ENCODE assay signal across 20 mouse cellular contexts in genomic region chr1:15985579-15985978, GRCm38 (mm10).
DNase-seq lines count a peak whose midpoint lies in the region; ATAC-seq and TF ChIP-seq lines count a peak whose summit lies in the region.
"Had no signal": no experiment of that assay in that cellular context is flagged by ENCODE, and none has a peak within 500 bp of the region (broad histone marks: within the 10 kb centered on the region; RNA-seq: fewer than 3 reads in every experiment).

No protein-coding gene starts in this region.

- no peaks in the 10 kb centered on the region for H3K36me3 ChIP-seq in embryonic facial prominence, embryonic 14.5 days (ENCODE audit: control insufficient read depth, insufficient read depth, low read length)
- no peaks in the 10 kb centered on the region for H3K36me3 ChIP-seq in embryonic facial prominence, embryonic 10.5 days (replicated peaks)
- no peaks in the 10 kb centered on the region for H3K36me3 ChIP-seq in limb, embryonic 13.5 days
- no peaks in the 10 kb centered on the region for H3K36me3 ChIP-seq in limb, embryonic 10.5 days
- no peaks in the 10 kb centered on the region for H3K36me3 ChIP-seq in CH12.LX (replicated peaks in 1 of 2; ENCODE audit: control insufficient read depth in 1 of 2, insufficient read depth in 1 of 2, low read length in 1 of 2)
- H3K36me3 ChIP-seq: embryonic facial prominence, embryonic 13.5 days; forebrain, embryonic 15.5 days had no signal

- H3K27ac ChIP-seq in embryonic facial prominence, embryonic 14.5 days (replicated peaks; ENCODE audit: low read depth, low read length): no peak overlapping the region
- H3K27ac ChIP-seq in embryonic facial prominence, embryonic 10.5 days (replicated peaks): no peak overlapping the region
- peak overlapping the region; percentile 34; the same call in 1 of the 2 replicates for H3K27ac ChIP-seq in limb, embryonic 13.5 days
- H3K27ac ChIP-seq in limb, embryonic 10.5 days: no peak overlapping the region
- H3K27ac ChIP-seq in CH12.LX (ENCODE audit: insufficient read depth, low read depth): no peak overlapping the region
- H3K27ac ChIP-seq: embryonic facial prominence, embryonic 13.5 days; forebrain, embryonic 13.5 days; forebrain, embryonic 15.5 days had no signal

- no peaks in the 10 kb centered on the region for H3K79me2 ChIP-seq in CH12.LX (replicated peaks; ENCODE audit: control insufficient read depth, extremely low read depth, insufficient read depth, poor library complexity, severe bottlenecking)

- no peak for ATAC-seq in embryonic facial prominence, embryonic 14.5 days (ENCODE audit: low read depth)
- ATAC-seq in limb, embryonic 13.5 days (ENCODE audit: low FRiP score, low read depth): peak; percentile 74
- ATAC-seq: CD4-positive, CD25-positive, alpha-beta regulatory T cell, adult 4 months; forebrain, embryonic 13.5 days; forebrain, embryonic 15.5 days; forebrain, postnatal 0 days had no signal

- H3K4me1 ChIP-seq in embryonic facial prominence, embryonic 14.5 days (ENCODE audit: control insufficient read depth, insufficient read depth, low read length): no peaks in the 10 kb centered on the region
- H3K4me1 ChIP-seq in embryonic facial prominence, embryonic 10.5 days: no peaks in the 10 kb centered on the region
- 0 out of 2 replicates have a peak, but pooled peaks cover 6% of the 10 kb centered on the region for H3K4me1 ChIP-seq in limb, embryonic 13.5 days
- no peaks in the 10 kb centered on the region for H3K4me1 ChIP-seq in limb, embryonic 10.5 days
- H3K4me1 ChIP-seq in CH12.LX (ENCODE audit: control insufficient read depth in 1 of 2, insufficient read depth in 2 of 2): peaks cover 0 to 4% of the 10 kb centered on the region in 2 experiments; a peak in 1 of 4 replicates
- H3K4me1 ChIP-seq: embryonic facial prominence, embryonic 13.5 days; forebrain, embryonic 13.5 days; forebrain, embryonic 15.5 days had no signal

- no peak for TF ChIP-seq RAD21 in CH12.LX (IDR thresholded peaks at IDR 0.05; ENCODE audit: low read depth, low read length)

- DNase-seq in embryonic facial prominence, embryonic 14.5 days (ENCODE audit: low spot score): peak; percentile 22
- DNase-seq in embryonic facial prominence, embryonic 10.5 days (ENCODE audit: low spot score): no peak
- no peak for DNase-seq in limb, embryonic 10.5 days (ENCODE audit: low spot score)
- no peak for DNase-seq in CH12.LX (ENCODE audit: extremely low read depth)
- DNase-seq in adrenal gland, postnatal 14 days: no peak
- DNase-seq: adrenal gland, adult 2 months; adrenal gland, postnatal 10 days; adrenal gland, postnatal 36 days; B cell, adult 2 months; cerebellum, adult 11-12 months; cerebellum, adult 2 months; cerebellum, adult 9-10 months; cerebellum, postnatal 10 days; cerebellum, postnatal 25 days; forebrain, postnatal 0 days had no signal

- TF ChIP-seq POLR2A in CH12.LX (IDR thresholded peaks at IDR 0.05; ENCODE audit: low read depth, low read length): no peak

- TF ChIP-seq EP300 in CH12.LX (IDR thresholded peaks at IDR 0.05; ENCODE audit: low read length): no peak

- no peaks in the 10 kb centered on the region for H3K27me3 ChIP-seq in embryonic facial prominence, embryonic 14.5 days (replicated peaks; ENCODE audit: control insufficient read depth, insufficient read depth, low read length)
- H3K27me3 ChIP-seq in embryonic facial prominence, embryonic 10.5 days (replicated peaks; ENCODE audit: low read depth, poor library complexity, severe bottlenecking): no peaks in the 10 kb centered on the region
- no peaks in the 10 kb centered on the region for H3K27me3 ChIP-seq in limb, embryonic 13.5 days
- no peaks in the 10 kb centered on the region for H3K27me3 ChIP-seq in limb, embryonic 10.5 days (ENCODE audit: low read depth, poor library complexity, severe bottlenecking)
- no peaks in the 10 kb centered on the region for H3K27me3 ChIP-seq in CH12.LX (replicated peaks)
- H3K27me3 ChIP-seq: embryonic facial prominence, embryonic 13.5 days; forebrain, embryonic 13.5 days; forebrain, embryonic 15.5 days had no signal

- no peak overlapping the region for H3K4me2 ChIP-seq in embryonic facial prominence, embryonic 14.5 days (ENCODE audit: low read depth, low read length)
- H3K4me2 ChIP-seq in limb, embryonic 13.5 days (replicated peaks): no peak overlapping the region
- peak overlapping the region; percentile 21; the same call in 1 of the 2 replicates for H3K4me2 ChIP-seq in CH12.LX (ENCODE audit: insufficient read depth, low read depth, poor library complexity, severe bottlenecking)
- H3K4me2 ChIP-seq: embryonic facial prominence, embryonic 13.5 days; forebrain, embryonic 13.5 days; forebrain, embryonic 15.5 days had no signal

- no peak overlapping the region for H3K9ac ChIP-seq in embryonic facial prominence, embryonic 14.5 days (ENCODE audit: low read depth, low read length)
- no peak overlapping the region for H3K9ac ChIP-seq in limb, embryonic 13.5 days
- no peak overlapping the region for H3K9ac ChIP-seq in CH12.LX (ENCODE audit: insufficient read depth, low read depth)
- H3K9ac ChIP-seq: embryonic facial prominence, embryonic 13.5 days; forebrain, embryonic 13.5 days; forebrain, embryonic 15.5 days; forebrain, postnatal 0 days had no signal

- dilution Hi-C loops in CH12.LX (cut with MboI; ENCODE audit: extremely low pct_ligation_motif_present, extremely low pct_unique_long_range_greater_than_20kb, low sequenced_read_pairs): no loop called here

- in situ Hi-C loops in CH12.LX (cut with MboI; ENCODE audit: low pct_ligation_motif_present, low pct_unique_long_range_greater_than_20kb, low sequenced_read_pairs): no loop called here

- H3K9me3 ChIP-seq in embryonic facial prominence, embryonic 14.5 days (ENCODE audit: control insufficient read depth, low read length): no peaks in the 10 kb centered on the region
- H3K9me3 ChIP-seq in embryonic facial prominence, embryonic 10.5 days: no peaks in the 10 kb centered on the region
- no peaks in the 10 kb centered on the region for H3K9me3 ChIP-seq in limb, embryonic 13.5 days
- no peaks in the 10 kb centered on the region for H3K9me3 ChIP-seq in limb, embryonic 10.5 days (replicated peaks)
- H3K9me3 ChIP-seq in CH12.LX (replicated peaks; ENCODE audit: low read length): no peaks in the 10 kb centered on the region
- H3K9me3 ChIP-seq: embryonic facial prominence, embryonic 13.5 days; forebrain, embryonic 13.5 days; forebrain, embryonic 15.5 days had no signal

- TF ChIP-seq CTCF in CH12.LX (conservative IDR thresholded peaks at IDR 0.05 in 1 of 2, IDR thresholded peaks at IDR 0.05 in 1 of 2; ENCODE audit: low read depth in 2 of 2, low read length in 2 of 2): no peak

- 71% methylated on average over 3 of the region's 3 CpGs for WGBS in embryonic facial prominence, embryonic 14.5 days
- WGBS in embryonic facial prominence, embryonic 10.5 days: 91% methylated on average over 3 of the region's 3 CpGs
- 44% methylated on average over 3 of the region's 3 CpGs for WGBS in limb, embryonic 13.5 days
- WGBS in limb, embryonic 10.5 days: 86% methylated on average over 3 of the region's 3 CpGs

- no peak overlapping the region for H3K4me3 ChIP-seq in embryonic facial prominence, embryonic 14.5 days (ENCODE audit: low read depth, low read length)
- H3K4me3 ChIP-seq in embryonic facial prominence, embryonic 10.5 days: no peak overlapping the region
- H3K4me3 ChIP-seq in limb, embryonic 13.5 days: no peak overlapping the region
- no peak overlapping the region for H3K4me3 ChIP-seq in limb, embryonic 10.5 days
- no peak overlapping the region for H3K4me3 ChIP-seq in CH12.LX (replicated peaks in 1 of 3; ENCODE audit: low read depth in 2 of 3, low read length in 2 of 3, poor library complexity in 1 of 3)
- H3K4me3 ChIP-seq: embryonic facial prominence, embryonic 13.5 days; forebrain, embryonic 13.5 days; forebrain, embryonic 15.5 days had no signal

TF ChIP-seq in CH12.LX, 34 proteins besides CTCF, POLR2A, EP300 and RAD21:
- TF ChIP-seq NELFE (IDR thresholded peaks at IDR 0.05; ENCODE audit: low read depth, low read length) (no peak), PAX5 (IDR thresholded peaks at IDR 0.05; ENCODE audit: low read length) (no peak), CHD1 (IDR thresholded peaks at IDR 0.05; ENCODE audit: low read depth, low read length) (no peak), ZC3H11A (IDR thresholded peaks at IDR 0.05; ENCODE audit: low read depth, low read length) (no peak), RCOR1 (conservative IDR thresholded peaks at IDR 0.05; ENCODE audit: low read depth, low read length) (no peak), SMC3 (IDR thresholded peaks at IDR 0.05; ENCODE audit: low read depth, low read length) (no peak), JUND (conservative IDR thresholded peaks at IDR 0.05; ENCODE audit: low read depth, low read length) (no peak), MAFK (IDR thresholded peaks at IDR 0.05; ENCODE audit: insufficient replicate concordance, low read length) (no peak), CHD2 (IDR thresholded peaks at IDR 0.05; ENCODE audit: low read length) (no peak), TBP (conservative IDR thresholded peaks at IDR 0.05; ENCODE audit: low read depth, low read length) (no peak), KAT2A (IDR thresholded peaks at IDR 0.05; ENCODE audit: insufficient replicate concordance, low read length) (no peak), ZKSCAN1 (IDR thresholded peaks at IDR 0.05; ENCODE audit: borderline replicate concordance, low read depth, low read length) (no peak), TCF12 (IDR thresholded peaks at IDR 0.05; ENCODE audit: low read depth, low read length) (no peak), IRF4 (IDR thresholded peaks at IDR 0.05; ENCODE audit: low read depth, low read length) (no peak), NRF1 (IDR thresholded peaks at IDR 0.05; ENCODE audit: low read depth, low read length) (no peak), USF2 (conservative IDR thresholded peaks at IDR 0.05; ENCODE audit: low read depth, low read length) (no peak), ZMIZ1 (IDR thresholded peaks at IDR 0.05; ENCODE audit: low read depth, low read length) (no peak)
TF ChIP-seq in CH12.LX: peak in this region for 0.
